Mouse (Mus musculus): ENCODE results near the gene Krt87.

DNA sequence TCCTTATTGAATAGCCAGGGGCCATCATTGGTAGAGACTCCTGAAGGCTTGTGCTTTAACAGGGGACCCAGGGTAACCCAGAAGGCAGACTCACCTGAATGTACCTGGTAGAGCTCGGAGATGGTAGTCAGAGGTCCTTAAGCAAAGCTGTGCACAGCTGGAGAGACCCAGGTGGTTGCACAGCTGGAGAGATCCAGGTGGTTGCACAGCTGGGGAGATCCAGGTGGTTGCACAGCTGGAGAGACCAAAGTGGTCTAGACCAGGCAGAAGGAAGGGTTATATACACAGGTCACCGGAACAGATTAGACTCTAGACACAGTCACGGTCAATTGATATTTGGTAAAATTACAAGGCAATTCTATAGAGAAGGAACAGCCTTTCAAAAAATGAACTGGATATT, 41.7 kb downstream of the Krt87 start:
- TF ChIP-seq POLR2AphosphoS5 (IDR thresholded peaks at IDR 0.05; ENCODE audit: borderline replicate concordance, low read depth, low read length) (no peak), POLR2A (IDR thresholded peaks at IDR 0.05; ENCODE audit: control insufficient read depth in 1 of 2, insufficient read depth in 1 of 2, low read depth in 1 of 2, low read length in 2 of 2, poor library complexity in 1 of 2) (no peak), CTCF (IDR thresholded peaks at IDR 0.05 in 2 of 3, conservative IDR thresholded peaks at IDR 0.05 in 1 of 3; ENCODE audit: control insufficient read depth in 1 of 3, insufficient read depth in 1 of 3, low read depth in 2 of 3, low read length in 3 of 3, poor library complexity in 1 of 3, severe bottlenecking in 1 of 3) (no peak), ZC3H11A (IDR thresholded peaks at IDR 0.05; ENCODE audit: low read depth, low read length) (no peak), NELFE (IDR thresholded peaks at IDR 0.05; ENCODE audit: low read depth, low read length) (no peak), GATA1 (IDR thresholded peaks at IDR 0.05; ENCODE audit: low read depth, low read length) (no peak), USF1 (IDR thresholded peaks at IDR 0.05; ENCODE audit: low read depth, low read length) (no peak), CHD1 (IDR thresholded peaks at IDR 0.05; ENCODE audit: low read depth, low read length) (no peak), MXI1 (IDR thresholded peaks at IDR 0.05; ENCODE audit: low read depth, low read length) (no peak), CHD2 (IDR thresholded peaks at IDR 0.05; ENCODE audit: low read length) (no peak)

Data from MEL (cell line).